8 mouse cellular contexts compared by ENCODE assay signal in genomic region chr3:88140178-88140902, GRCm38 (mm10). TPM values are rescaled to one million over a fixed set of nuclear protein-coding genes. Genes with fewer than 3 reads are reported as not detected.
DNase-seq lines count a peak whose midpoint lies in the region; ATAC-seq and TF ChIP-seq lines count a peak whose summit lies in the region.

No protein-coding gene starts in this region.

- no peak overlapping the region for H3K9ac ChIP-seq in forebrain, embryonic 11.5 days (ENCODE audit: low read length)
- no peak overlapping the region for H3K9ac ChIP-seq in hindbrain, embryonic 13.5 days
- H3K9ac ChIP-seq in limb, embryonic 13.5 days = no peak overlapping the region; the same call in 1 of the 2 replicates

- no peak for ATAC-seq in forebrain, embryonic 11.5 days (replicated peaks; ENCODE audit: low FRiP score)
- ATAC-seq in hindbrain, embryonic 13.5 days (ENCODE audit: low FRiP score) = no peak
- no peak for ATAC-seq in limb, embryonic 13.5 days (ENCODE audit: low FRiP score, low read depth)

- no peak overlapping the region for H3ac ChIP-seq in myocyte (ENCODE audit: control insufficient read depth, insufficient read length)

- TF ChIP-seq POLR2A in thymus, adult 2 months (IDR thresholded peaks at IDR 0.05; ENCODE audit: control insufficient read depth, extremely low read depth, insufficient read depth, low read length, poor library complexity) = no peak
- TF ChIP-seq POLR2A in myocyte (IDR thresholded peaks at IDR 0.05; ENCODE audit: insufficient read length, low read depth) = peak; percentile 59

- no peak for TF ChIP-seq CTCF in thymus, adult 2 months (IDR thresholded peaks at IDR 0.05; ENCODE audit: borderline replicate concordance, control insufficient read depth, extremely low read depth, insufficient read depth, low read length, poor library complexity)

- H3K27me3 ChIP-seq in thymus, adult 2 months (ENCODE audit: control insufficient read depth, insufficient read depth, low read length) = no peaks in the 10 kb centered on the region
- H3K27me3 ChIP-seq in forebrain, embryonic 11.5 days (ENCODE audit: control insufficient read depth, insufficient read depth, low read length) = peaks cover 21% of the 10 kb centered on the region
- H3K27me3 ChIP-seq in hindbrain, embryonic 13.5 days = peaks cover 20% of the 10 kb centered on the region
- H3K27me3 ChIP-seq in limb, embryonic 13.5 days = no peaks in the 10 kb centered on the region
- no peaks in the 10 kb centered on the region for H3K27me3 ChIP-seq in myocyte (ENCODE audit: control insufficient read depth, insufficient read depth, insufficient read length)

- H3K79me2 ChIP-seq in myocyte (ENCODE audit: control insufficient read depth, insufficient read depth) = peaks cover 26% of the 10 kb centered on the region

- H3K9me3 ChIP-seq in forebrain, embryonic 11.5 days (ENCODE audit: control insufficient read depth, low read length) = no peaks in the 10 kb centered on the region
- no peaks in the 10 kb centered on the region for H3K9me3 ChIP-seq in hindbrain, embryonic 13.5 days
- no peaks in the 10 kb centered on the region for H3K9me3 ChIP-seq in limb, embryonic 13.5 days

- H3K27ac ChIP-seq in thymus, adult 2 months (ENCODE audit: control insufficient read depth, insufficient read depth, low read length) = peak overlapping the region; percentile 95
- H3K27ac ChIP-seq in forebrain, embryonic 11.5 days (ENCODE audit: low read depth, low read length) = peak overlapping the region; percentile 50; the same call in 1 of the 2 replicates
- H3K27ac ChIP-seq in hindbrain, embryonic 13.5 days = peak overlapping the region; percentile 99; the same call in 1 of the 2 replicates
- H3K27ac ChIP-seq in limb, embryonic 13.5 days = peak overlapping the region; percentile 99

- H3K36me3 ChIP-seq in thymus, adult 2 months (ENCODE audit: control insufficient read depth, insufficient read depth, low read length) = no peaks in the 10 kb centered on the region
- H3K36me3 ChIP-seq in forebrain, embryonic 11.5 days (ENCODE audit: control insufficient read depth, insufficient read depth, low read length) = no peaks in the 10 kb centered on the region
- no peaks in the 10 kb centered on the region for H3K36me3 ChIP-seq in hindbrain, embryonic 13.5 days
- H3K36me3 ChIP-seq in limb, embryonic 13.5 days = no peaks in the 10 kb centered on the region
- no peaks in the 10 kb centered on the region for H3K36me3 ChIP-seq in myocyte (ENCODE audit: control insufficient read depth, insufficient read depth)

- peaks cover 43% of the 10 kb centered on the region for H3K4me1 ChIP-seq in thymus, adult 2 months (replicated peaks; ENCODE audit: control insufficient read depth, insufficient read depth, low read length)
- H3K4me1 ChIP-seq in forebrain, embryonic 11.5 days (replicated peaks; ENCODE audit: control insufficient read depth, insufficient read depth, low read length) = peaks cover 33% of the 10 kb centered on the region
- peaks cover 52% of the 10 kb centered on the region for H3K4me1 ChIP-seq in hindbrain, embryonic 13.5 days (replicated peaks)
- H3K4me1 ChIP-seq in limb, embryonic 13.5 days = peaks cover 60% of the 10 kb centered on the region

- H3K4me2 ChIP-seq in forebrain, embryonic 11.5 days (ENCODE audit: low read depth, low read length, severe bottlenecking) = peak overlapping the region; percentile 8; the same call in 1 of the 2 replicates
- H3K4me2 ChIP-seq in hindbrain, embryonic 13.5 days = no peak overlapping the region
- peak overlapping the region; percentile 98 for H3K4me2 ChIP-seq in limb, embryonic 13.5 days (replicated peaks)
- H3K4me2 ChIP-seq in myocyte (ENCODE audit: low read depth) = peak overlapping the region; percentile 96

- H3K4me3 ChIP-seq in thymus, adult 2 months (ENCODE audit: control insufficient read depth, insufficient read depth, low read length) = peak overlapping the region; percentile 3; the same call in 1 of the 2 replicates
- no peak overlapping the region for H3K4me3 ChIP-seq in forebrain, embryonic 11.5 days (ENCODE audit: low read depth, low read length)
- no peak overlapping the region for H3K4me3 ChIP-seq in hindbrain, embryonic 13.5 days
- H3K4me3 ChIP-seq in limb, embryonic 13.5 days = 0 out of 2 replicates have a peak overlapping the region, but pooled peaks have one; percentile 8
- peak overlapping the region; percentile 38 for H3K4me3 ChIP-seq in myocyte

- peak; percentile 11 for DNase-seq in thymus, adult 2 months
- DNase-seq in thymus, postnatal 0 days (ENCODE audit: low spot score) = no peak
- DNase-seq in forebrain, embryonic 11.5 days (ENCODE audit: low spot score) = no peak
- no peak for DNase-seq in frontal cortex, postnatal 14 days (ENCODE audit: low spot score in 2 of 2)
- DNase-seq in retina, embryonic 14.5 days (ENCODE audit: low spot score) = no peak

- WGBS in thymus, adult 2 months = 27% methylated on average over 11 of the region's 11 CpGs
- 35% methylated on average over 11 of the region's 11 CpGs for WGBS in forebrain, embryonic 11.5 days
- WGBS in hindbrain, embryonic 13.5 days = 36% methylated on average over 11 of the region's 11 CpGs
- WGBS in limb, embryonic 13.5 days = 12% methylated on average over 11 of the region's 11 CpGs

TF ChIP-seq in myocyte, 11 proteins besides CTCF, POLR2A, EP300 and RAD21:
- TF ChIP-seq MYOD1 (IDR thresholded peaks at IDR 0.05; ENCODE audit: control insufficient read depth in 1 of 3, insufficient read length in 2 of 3, low read depth in 2 of 3) = peak in 1 of 3 experiments; percentile 48
- TF ChIP-seq MYOG (IDR thresholded peaks at IDR 0.05; ENCODE audit: control insufficient read depth in 1 of 3, insufficient read depth in 1 of 3, insufficient read length in 2 of 3, low read depth in 2 of 3) = peak in 2 of 3 experiments; percentile 22 to 38
- TF ChIP-seq USF1 (IDR thresholded peaks at IDR 0.05; ENCODE audit: low read depth) = no peak
- no peak for TF ChIP-seq MAX (IDR thresholded peaks at IDR 0.05; ENCODE audit: low read depth)
- no peak for TF ChIP-seq TCF3 (IDR thresholded peaks at IDR 0.05; ENCODE audit: insufficient read length, low read depth)
- no peak for TF ChIP-seq REST (IDR thresholded peaks at IDR 0.05; ENCODE audit: insufficient read depth, insufficient read length)
- TF ChIP-seq TCF12 (IDR thresholded peaks at IDR 0.05; ENCODE audit: insufficient read depth, poor library complexity, severe bottlenecking) = no peak
- TF ChIP-seq SRF (IDR thresholded peaks at IDR 0.05; ENCODE audit: control insufficient read depth, insufficient read length, low read depth) = no peak
- TF ChIP-seq POLR2AphosphoS2 (IDR thresholded peaks at IDR 0.05; ENCODE audit: insufficient read length, low read depth) = peak; percentile 73
- no peak for TF ChIP-seq E2F4 (IDR thresholded peaks at IDR 0.05; ENCODE audit: insufficient read depth)
- TF ChIP-seq CEBPB (IDR thresholded peaks at IDR 0.05; ENCODE audit: insufficient read depth, poor library complexity, severe bottlenecking) = no peak

RNA-seq across cellular contexts. Expression of gene Mef2d, which starts 1.8 kb away (rescaled TPM):
- 343 and 377 TPM in 2 replicates for polyA plus RNA-seq in thymus, adult 2 months (2012; rRNA removed)
- 32.0 and 32.2 TPM in 2 replicates for polyA plus RNA-seq in thymus, postnatal 0 days (2015; fragmentation: Nextera tagmentation; extraction: Ambion mirVana)
- polyA plus RNA-seq in forebrain, embryonic 11.5 days (2014; fragmentation: Nextera tagmentation; extraction: Ambion mirVana) = 17.3 and 19.7 TPM in 2 replicates
- 14.5 and 14.8 TPM in 2 replicates for polyA plus RNA-seq in hindbrain, embryonic 13.5 days (2015; fragmentation: Nextera tagmentation; extraction: Ambion mirVana)
- 16.4 and 19.7 TPM in 2 replicates for polyA plus RNA-seq in limb, embryonic 13.5 days (2015; fragmentation: Nextera tagmentation; extraction: Ambion mirVana)
- 121 TPM for polyA plus RNA-seq in myocyte (2012; fragmentation: generic; extraction: Trizol)

RNA-seq across cellular contexts. Expression of gene Iqgap3, which starts 58.6 kb away (rescaled TPM):
- 19.7 and 24.6 TPM in 2 replicates for polyA plus RNA-seq in thymus, adult 2 months (2012; rRNA removed)
- polyA plus RNA-seq in thymus, postnatal 0 days (2015; fragmentation: Nextera tagmentation; extraction: Ambion mirVana) = 5.8 and 6.1 TPM in 2 replicates
- 26.8 and 27.0 TPM in 2 replicates for polyA plus RNA-seq in forebrain, embryonic 11.5 days (2014; fragmentation: Nextera tagmentation; extraction: Ambion mirVana)
- polyA plus RNA-seq in hindbrain, embryonic 13.5 days (2015; fragmentation: Nextera tagmentation; extraction: Ambion mirVana) = 3.2 and 3.6 TPM in 2 replicates
- polyA plus RNA-seq in limb, embryonic 13.5 days (2015; fragmentation: Nextera tagmentation; extraction: Ambion mirVana) = 19.5 and 20.6 TPM in 2 replicates
- 13.6 TPM for polyA plus RNA-seq in myocyte (2012; fragmentation: generic; extraction: Trizol)

Comparison
In these comparisons a context has a peak if more than half of its experiments do, and no peak if none do; other contexts are left out.
1. H3K4me3 ChIP-seq: peak in thymus, adult 2 months (single experiment), limb, embryonic 13.5 days (single experiment) and myocyte (single experiment); none in forebrain, embryonic 11.5 days (single experiment) and hindbrain, embryonic 13.5 days (single experiment).
2. Peak in every context shown above with its lines, with median percentiles within 50 percentile points of each other: H3K27ac ChIP-seq.